Mouse (Mus musculus) liver, adult 2 months (tissue): ENCODE results near the gene Cnga3.

Experiments
- CTCF ChIP-seq: fragments of 200-500 bp; IDR thresholded peaks from 2 replicates; pipeline ENCODE4 v1.5.1; 2011; ENCODE audit warnings: low read depth, low read length, control low read depth
- POLR2A ChIP-seq: fragments of 200-500 bp; IDR thresholded peaks from 2 replicates; pipeline ENCODE4 v1.6.1; 2011; ENCODE audit warnings: low read length, control low read depth; ENCODE audit not compliant: insufficient read depth; ENCODE audit errors: extremely low read depth

DNA sequence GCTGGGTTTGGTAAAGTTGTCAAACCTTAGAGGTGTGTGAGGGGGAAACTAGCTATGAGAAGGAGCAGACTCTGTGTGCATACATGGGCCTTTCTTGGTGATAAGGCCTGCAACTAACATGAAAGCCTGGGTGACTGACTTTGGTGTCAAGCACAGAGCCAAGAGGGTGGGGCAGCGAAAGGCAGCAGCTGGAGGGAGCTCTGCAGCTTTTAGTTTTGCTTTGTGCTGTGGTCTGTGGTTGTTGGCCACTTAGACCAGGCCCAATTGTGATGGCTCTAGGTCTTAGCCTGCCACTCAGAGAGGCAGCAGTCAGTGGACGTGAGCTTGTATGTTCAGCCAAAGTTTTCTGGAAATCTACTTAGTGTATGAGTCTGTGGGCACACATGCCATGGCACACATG is 93.4 kb downstream of the Cnga3 start:
- no peak for TF ChIP-seq CTCF
- TF ChIP-seq POLR2A, result no peak
